Mouse (Mus musculus): ENCODE measurements around the gene Fam173a. TPM values are rescaled to one million over a fixed set of nuclear protein-coding genes. Genes with fewer than 3 reads are reported as not detected.

The Fam173a gene
- total RNA-seq, 2 experiments from 2014 or later, result 88.8 to 99.3 TPM

DNA sequence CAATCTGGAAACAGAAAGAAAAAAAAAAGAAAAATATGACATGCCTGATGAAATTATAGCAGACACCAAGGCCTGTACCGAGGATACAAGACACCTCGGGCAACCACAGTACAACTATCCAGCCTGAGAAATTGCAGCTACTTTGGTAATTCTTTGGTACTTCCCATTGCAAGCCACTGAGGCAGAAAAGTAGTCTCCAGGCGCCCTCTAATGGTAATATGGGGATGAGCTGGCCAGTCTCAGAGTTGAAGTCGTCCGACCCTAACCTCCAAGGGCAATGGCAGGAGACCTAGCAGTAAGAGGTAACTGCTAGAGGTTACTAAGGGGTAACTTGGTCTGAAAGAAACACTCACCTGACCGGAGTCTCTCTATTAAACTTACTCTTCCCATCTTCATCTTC is 8.3 kb upstream of the Fam173a start:
- peak in 1 of 2 experiments; percentile 87 for DNase-seq (ENCODE audit: low spot score in 2 of 2)

DNA sequence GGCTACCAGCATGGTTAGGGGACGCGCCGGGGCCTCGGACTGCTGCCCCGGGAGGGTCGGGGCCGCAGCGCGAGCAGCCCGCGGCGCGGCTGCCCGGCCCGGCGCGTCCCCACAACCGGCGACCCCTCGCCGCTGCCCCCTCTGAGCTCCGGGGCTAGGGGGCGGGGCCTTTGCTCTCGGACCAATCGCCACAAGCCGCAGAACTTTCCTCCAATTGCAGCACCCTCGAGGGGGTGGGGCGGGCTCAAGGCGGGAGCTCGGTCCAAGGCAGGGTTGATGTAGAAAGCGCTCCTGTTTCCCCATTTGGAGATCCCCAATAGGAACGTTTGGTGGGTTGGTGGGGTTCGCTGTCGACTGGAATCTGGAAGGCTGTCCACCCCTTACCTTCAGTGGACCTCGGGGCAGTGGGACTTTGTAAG is 4.3 kb upstream of the Fam173a start, which contains the start of gene Metrn:
TSS of gene Metrn (minus strand) at position 186 of the 419 bp plus-strand sequence.
- peak; percentile 67 for DNase-seq (ENCODE audit: low spot score in 2 of 2)

- no peak for DNase-seq (ENCODE audit: low spot score in 2 of 2)
These were observed 3.6 kb upstream of the Fam173a start for GRCm38 (mm10) chr17:25796211-25796771.

- peak in 1 of 2 experiments; percentile 72 for DNase-seq (ENCODE audit: low spot score in 2 of 2)
These were observed 3.0 kb upstream of the Fam173a start, which contains the start of gene AC134908.4 for GRCm38 (mm10) chr17:25795609-25796092. Gene AC134908.4 (minus strand): TSS chr17:25795659.

GRCm38 (mm10) chr17:25794998-25795397 is 2.3 kb upstream of the Fam173a start:
- no peak for DNase-seq (ENCODE audit: low spot score in 2 of 2)

DNA sequence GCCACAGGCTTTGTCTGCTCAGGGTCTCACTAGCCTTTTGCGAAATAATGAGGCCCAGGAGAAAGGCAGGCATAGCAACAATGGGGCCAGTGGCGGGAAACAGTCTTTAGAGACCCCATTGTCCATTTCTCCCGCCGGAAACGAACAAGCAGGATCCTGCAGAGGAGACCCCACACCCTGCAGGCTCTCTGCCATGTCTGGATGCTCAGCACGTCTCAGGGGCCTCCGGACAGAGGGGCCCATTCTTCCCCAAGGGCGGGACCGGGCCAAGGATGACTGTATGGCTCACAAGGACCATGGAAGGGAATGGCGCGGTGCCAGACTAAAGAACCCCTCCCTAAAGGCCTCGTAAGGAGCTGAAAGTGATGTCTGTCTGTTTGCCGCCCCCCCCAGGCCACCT is 1.5 kb upstream of the Fam173a start:
- no peak for DNase-seq (ENCODE audit: low spot score in 2 of 2)

GRCm38 (mm10) chr17:25791843-25792527 is 716 bp downstream of the Fam173a start:
- peak; percentile 72 to 83 for DNase-seq (ENCODE audit: low spot score in 2 of 2)

GRCm38 (mm10) chr17:25791320-25791842 is 1.3 kb downstream of the Fam173a start:
- no peak for DNase-seq (ENCODE audit: low spot score in 2 of 2)

GRCm38 (mm10) chr17:25786781-25787504 is 5.8 kb downstream of the Fam173a start:
- DNase-seq (ENCODE audit: low spot score in 2 of 2), result no peak

DNA sequence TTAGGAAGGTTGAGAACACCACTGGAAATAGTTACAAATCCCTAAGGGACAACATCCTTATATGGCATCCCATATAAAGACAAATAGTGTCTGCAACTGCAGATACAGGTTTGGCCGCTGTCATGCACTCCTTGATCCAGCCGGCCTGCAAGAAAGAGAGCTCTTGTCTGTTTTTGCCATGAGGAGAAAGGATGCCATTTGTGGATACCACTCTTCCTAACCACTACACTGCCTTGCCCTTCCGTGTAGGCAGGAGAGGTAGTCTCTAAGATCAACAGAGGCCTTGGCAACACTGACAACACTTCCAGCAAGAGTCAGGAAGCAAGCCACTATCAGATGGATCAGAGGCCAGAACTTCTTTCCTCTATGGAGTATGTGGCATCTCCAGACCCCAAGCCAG is 6.4 kb downstream of the Fam173a start, which contains the start of gene Ccdc78:
TSS of gene Ccdc78 (plus strand) at position 301 of the 400 bp plus-strand sequence.
- no peak for DNase-seq (ENCODE audit: low spot score in 2 of 2)

DNA sequence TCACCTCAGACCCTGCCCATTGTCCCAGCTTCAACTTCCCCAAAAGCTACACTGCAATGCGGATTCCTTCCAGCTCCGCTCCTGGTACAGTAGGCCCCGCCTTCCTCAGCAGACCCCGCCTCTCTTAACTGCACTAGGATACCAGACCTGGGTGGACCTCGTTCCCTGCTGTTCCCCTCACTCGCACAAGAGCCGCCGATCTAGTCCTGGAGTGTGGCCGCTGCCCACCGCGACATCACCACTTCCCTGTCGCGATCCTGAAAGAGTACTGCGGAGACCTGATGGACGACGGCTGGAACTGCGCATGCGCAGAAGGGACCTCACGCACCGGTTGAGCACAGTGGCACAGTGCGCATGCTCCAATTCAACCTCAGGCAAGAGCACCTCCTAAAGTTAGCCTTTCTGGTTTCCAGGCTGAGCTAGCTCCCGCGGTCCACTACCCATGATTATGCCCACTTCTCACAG is 7.4 kb downstream of the Fam173a start, which contains the start of gene Haghl:
TSS of gene Haghl (minus strand) at position 393 of the 465 bp plus-strand sequence.
- peak; percentile 92 to 98 for DNase-seq (ENCODE audit: low spot score in 2 of 2)

DNA sequence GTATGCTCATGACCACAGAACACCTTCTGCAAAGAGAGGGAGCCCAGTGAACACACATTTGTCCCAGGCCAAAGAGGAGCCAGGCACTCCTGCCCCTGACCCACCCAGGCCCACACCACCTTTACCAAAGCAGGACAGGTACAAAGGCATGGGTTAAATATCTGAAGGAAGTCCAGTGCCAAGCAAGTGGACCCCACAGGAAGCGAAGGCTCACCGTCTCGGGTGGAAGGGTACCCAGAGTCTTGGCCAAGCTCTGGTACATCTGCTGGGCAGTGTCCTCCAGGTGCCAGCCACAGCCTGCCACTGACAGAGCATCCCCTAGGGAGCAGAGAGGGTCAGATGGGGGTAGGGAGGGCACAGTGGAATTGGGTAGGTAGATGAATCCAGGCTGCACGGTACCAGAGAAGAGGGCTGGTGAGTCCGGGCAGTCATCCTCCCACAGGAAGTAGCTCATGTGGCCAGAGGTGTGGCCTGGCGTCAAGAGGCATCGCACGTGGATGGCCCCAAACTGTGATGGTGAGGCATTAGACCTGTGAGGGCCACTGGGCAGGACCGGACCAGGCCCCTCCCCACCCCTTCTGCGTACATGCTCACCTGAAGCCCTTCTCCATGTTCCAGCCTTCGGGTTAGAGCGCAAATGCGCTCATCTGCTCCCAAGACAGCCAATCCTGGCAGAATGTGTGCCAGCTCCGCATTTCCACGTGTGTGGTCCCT is 8.7 kb downstream of the Fam173a start:
- no peak for DNase-seq (ENCODE audit: low spot score in 2 of 2)

- DNase-seq (ENCODE audit: low spot score in 2 of 2), result no peak
These were observed 9.6 kb downstream of the Fam173a start for GRCm38 (mm10) chr17:25783086-25783485.

DNA sequence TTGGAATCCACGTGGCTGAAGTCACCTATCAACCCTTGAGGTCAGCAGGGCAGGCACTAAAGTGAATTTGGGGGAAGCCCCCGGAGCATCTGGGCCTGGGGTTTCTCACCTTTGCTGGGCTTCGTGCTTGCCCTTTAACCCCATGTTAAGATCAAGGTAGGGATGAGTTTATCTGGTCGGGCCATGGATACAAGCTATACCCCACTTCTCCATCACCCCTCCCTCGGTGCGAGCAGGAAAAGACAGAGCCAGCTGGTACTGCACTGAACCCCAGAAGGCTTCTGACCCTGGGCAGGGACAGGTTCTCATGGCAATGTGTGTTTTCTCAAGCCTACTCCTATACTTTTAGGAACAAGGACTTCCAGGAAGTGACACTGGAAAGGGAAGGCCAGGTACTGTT is 11.4 kb downstream of the Fam173a start:
- DNase-seq (ENCODE audit: low spot score in 2 of 2), result no peak

GRCm38 (mm10) chr17:25777948-25778347 is 14.8 kb downstream of the Fam173a start:
- no peak for DNase-seq (ENCODE audit: low spot score in 2 of 2)

GRCm38 (mm10) chr17:25775318-25776062 is 17.2 kb downstream of the Fam173a start:
- no peak for DNase-seq (ENCODE audit: low spot score in 2 of 2)

DNA sequence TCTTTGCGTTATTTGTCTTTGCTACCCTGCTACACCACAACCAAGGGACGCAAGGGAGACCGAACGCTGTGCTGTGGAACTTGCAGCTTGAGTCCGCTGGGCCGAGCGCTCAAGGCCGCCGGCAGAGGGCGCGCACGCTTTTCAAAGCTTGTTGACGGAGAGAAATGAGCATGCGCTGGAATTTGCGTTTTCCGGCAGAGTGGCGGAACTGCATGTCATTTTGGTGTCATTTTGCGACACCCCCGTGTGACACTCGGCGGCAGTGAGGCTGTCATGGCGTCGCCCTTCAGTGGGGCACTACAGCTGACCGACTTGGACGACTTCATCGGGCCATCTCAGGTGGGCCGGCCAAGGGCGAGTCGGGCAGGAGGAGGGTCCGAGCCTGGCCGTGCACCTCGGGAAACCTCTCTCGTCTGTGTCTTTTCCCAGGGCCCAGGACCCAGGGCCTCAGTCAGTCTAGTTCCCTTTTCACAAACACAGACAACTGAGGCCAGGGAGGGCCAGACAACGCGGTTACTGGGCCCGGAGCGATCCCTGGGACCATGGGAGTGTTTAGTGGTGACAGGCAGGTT is 19.1 kb downstream of the Fam173a start, which contains the start of gene Narfl:
TSS of gene Narfl (plus strand) at position 228 of the 572 bp plus-strand sequence.
- peak; percentile 96 to 99 for DNase-seq (ENCODE audit: low spot score in 2 of 2)

- DNase-seq (ENCODE audit: low spot score in 2 of 2), result no peak
These were observed 23.4 kb downstream of the Fam173a start for GRCm38 (mm10) chr17:25769331-25769730.

DNA sequence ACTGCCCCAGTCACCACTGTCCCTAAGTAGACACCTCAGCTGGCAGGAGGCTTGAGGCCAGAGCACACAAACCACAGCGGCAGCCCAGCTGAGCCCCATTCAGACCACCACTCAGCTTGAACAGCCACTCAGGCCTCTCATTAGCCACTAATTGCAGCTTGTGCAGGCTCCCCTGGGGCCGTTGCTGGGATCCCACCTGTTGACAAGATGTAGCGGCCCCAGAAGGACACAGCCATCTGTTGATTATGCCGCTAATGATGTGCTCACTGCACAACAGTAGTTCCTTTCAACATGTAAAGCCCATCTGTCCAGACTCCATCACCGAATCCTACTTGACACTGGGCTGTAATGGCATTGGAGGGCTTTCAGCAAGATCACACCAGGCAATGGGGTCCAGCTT is 26.8 kb downstream of the Fam173a start:
- no peak for DNase-seq (ENCODE audit: low spot score in 2 of 2)

Data from layer of hippocampus, adult 18-20 months (tissue).